Mouse (Mus musculus): Measurements from ENCODE around the gene H13.
A peak's percentile ranks its signal among the peaks of the same experiment; 100 is the strongest.

- no peak for TF ChIP-seq POLR2A (IDR thresholded peaks at IDR 0.05; ENCODE audit: low read depth, low read length)
- TF ChIP-seq CTCF (conservative IDR thresholded peaks at IDR 0.05; ENCODE audit: insufficient read depth, insufficient read length, low read depth, low read length) = peak; percentile 65
Measured at GRCm38 (mm10) chr2:152691564-152692217, 22.4 kb downstream of the H13 start.
